Mouse (Mus musculus) G1E-ER4 (cell line): Measurements from ENCODE around the gene Oscar. TPM values are rescaled to one million over a fixed set of nuclear protein-coding genes. Genes with fewer than 3 reads are reported as not detected.

Experiments used
- GATA1 ChIP-seq: IDR thresholded peaks from one replicate; pipeline ENCODE4 v1.8.0; 2012; ENCODE audit warnings: low read length, inconsistent platforms
- polyA plus RNA-seq: library from polyadenylated mRNA; stranded (reverse); fragments of >175 nt; gene quantifications from 2 replicates; pipeline ENCODE4 v1.2.3, GENCODE M21; 2012

The Oscar gene
- polyA plus RNA-seq, 1 experiment, result not detected

GRCm38 (mm10) chr7:3629030-3629429 is 13.1 kb upstream of the Oscar start:
- no peak for TF ChIP-seq GATA1

- no peak for TF ChIP-seq GATA1
Observed at GRCm38 (mm10) chr7:3617242-3617995, 1.5 kb upstream of the Oscar start, which contains the start of gene Ndufa3. Gene Ndufa3 (plus strand): TSS chr7:3617373.

- TF ChIP-seq GATA1, result no peak
Observed at GRCm38 (mm10) chr7:3616389-3617241, 658 bp upstream of the Oscar start.

GRCm38 (mm10) chr7:3614021-3614420 is 1.9 kb downstream of the Oscar start:
- no peak for TF ChIP-seq GATA1

GRCm38 (mm10) chr7:3611006-3611405 is 5.0 kb downstream of the Oscar start:
- no peak for TF ChIP-seq GATA1

GRCm38 (mm10) chr7:3610437-3610836 is 5.5 kb downstream of the Oscar start:
- no peak for TF ChIP-seq GATA1

- TF ChIP-seq GATA1, result no peak
Observed at GRCm38 (mm10) chr7:3609082-3609481, 6.9 kb downstream of the Oscar start.

- TF ChIP-seq GATA1, result no peak
Observed at GRCm38 (mm10) chr7:3608668-3609067, 7.3 kb downstream of the Oscar start.

GRCm38 (mm10) chr7:3607391-3607790 is 8.6 kb downstream of the Oscar start:
- TF ChIP-seq GATA1, result no peak

- no peak for TF ChIP-seq GATA1
Observed at GRCm38 (mm10) chr7:3606798-3607197, 9.2 kb downstream of the Oscar start.

GRCm38 (mm10) chr7:3601119-3601518 is 14.8 kb downstream of the Oscar start:
- no peak for TF ChIP-seq GATA1

GRCm38 (mm10) chr7:3595146-3595545 is 20.8 kb downstream of the Oscar start:
- TF ChIP-seq GATA1, result no peak

- TF ChIP-seq GATA1, result no peak
Observed at GRCm38 (mm10) chr7:3594686-3595085, 21.3 kb downstream of the Oscar start.

GRCm38 (mm10) chr7:3593855-3594254 is 22.1 kb downstream of the Oscar start:
- TF ChIP-seq GATA1, result no peak

- TF ChIP-seq GATA1, result no peak
Observed at GRCm38 (mm10) chr7:3591534-3591933, 24.4 kb downstream of the Oscar start.

GRCm38 (mm10) chr7:3590550-3590949 is 25.4 kb downstream of the Oscar start:
- no peak for TF ChIP-seq GATA1
